8 mouse cellular contexts compared by ENCODE assay signal in genomic region chr7:130762071-130762897, GRCm38 (mm10). TPM values are rescaled to one million over a fixed set of nuclear protein-coding genes. Genes with fewer than 3 reads are reported as not detected.
DNase-seq lines count a peak whose midpoint lies in the region; ATAC-seq and TF ChIP-seq lines count a peak whose summit lies in the region.

No protein-coding gene starts in this region.

- peak overlapping the region; percentile 33; the same call in 1 of the 2 replicates for H3K27ac ChIP-seq in forebrain, embryonic 13.5 days
- H3K27ac ChIP-seq in neural tube, embryonic 15.5 days (replicated peaks): peak overlapping the region; percentile 46; the same call in 1 of the 2 replicates
- no peak overlapping the region for H3K27ac ChIP-seq in thymus, adult 2 months (ENCODE audit: control insufficient read depth, insufficient read depth, low read length)

- DNase-seq in MN1 (ENCODE audit: low spot score): peak; percentile 76
- peak; percentile 66 for DNase-seq in cerebellum, adult 11 months
- DNase-seq in heart, postnatal 14 days: peak; percentile 64 to 78
- peak; percentile 75 to 83 for DNase-seq in kidney, postnatal 4 days
- peak; percentile 58 for DNase-seq in lung, adult 18-20 months
- peak; percentile 63 for DNase-seq in thymus, adult 2 months

- H3K27me3 ChIP-seq in forebrain, embryonic 13.5 days: no peaks in the 10 kb centered on the region
- H3K27me3 ChIP-seq in neural tube, embryonic 15.5 days (replicated peaks): no peaks in the 10 kb centered on the region
- H3K27me3 ChIP-seq in thymus, adult 2 months (ENCODE audit: control insufficient read depth, insufficient read depth, low read length): no peaks in the 10 kb centered on the region

- H3K9me3 ChIP-seq in forebrain, embryonic 13.5 days (replicated peaks): no peaks in the 10 kb centered on the region
- no peaks in the 10 kb centered on the region for H3K9me3 ChIP-seq in neural tube, embryonic 15.5 days (replicated peaks)

- TF ChIP-seq POLR2A in thymus, adult 2 months (IDR thresholded peaks at IDR 0.05; ENCODE audit: control insufficient read depth, extremely low read depth, insufficient read depth, low read length, poor library complexity): no peak

- H3K4me1 ChIP-seq in forebrain, embryonic 13.5 days: peaks cover 4% of the 10 kb centered on the region; the same call in 1 of the 2 replicates
- H3K4me1 ChIP-seq in neural tube, embryonic 15.5 days: peaks cover 3% of the 10 kb centered on the region; the same call in 1 of the 2 replicates
- H3K4me1 ChIP-seq in thymus, adult 2 months (replicated peaks; ENCODE audit: control insufficient read depth, insufficient read depth, low read length): no peaks in the 10 kb centered on the region

- intact Hi-C loops in heart, postnatal 14 days (cut with DNase I): loop anchor here (2.0 to 5.0 kb wide), 2 partner anchors 89 to 230 kb away; no protein-coding TSS in a partner anchor

- 32% methylated on average over 17 of the region's 17 CpGs for WGBS in forebrain, embryonic 13.5 days
- WGBS in neural tube, embryonic 15.5 days: 35% methylated on average over 17 of the region's 17 CpGs
- 46% methylated on average over 17 of the region's 17 CpGs for WGBS in thymus, adult 2 months

- no peak overlapping the region for H3K4me2 ChIP-seq in forebrain, embryonic 13.5 days
- H3K4me2 ChIP-seq in neural tube, embryonic 15.5 days: no peak overlapping the region

- H3K9ac ChIP-seq in forebrain, embryonic 13.5 days: no peak overlapping the region
- H3K9ac ChIP-seq in neural tube, embryonic 15.5 days (replicated peaks): no peak overlapping the region

- peaks cover 77% of the 10 kb centered on the region for H3K36me3 ChIP-seq in forebrain, embryonic 13.5 days (ENCODE audit: poor library complexity, severe bottlenecking)
- H3K36me3 ChIP-seq in neural tube, embryonic 15.5 days: peaks cover 59% of the 10 kb centered on the region
- no peaks in the 10 kb centered on the region for H3K36me3 ChIP-seq in thymus, adult 2 months (ENCODE audit: control insufficient read depth, insufficient read depth, low read length)

- ATAC-seq in forebrain, embryonic 13.5 days: peak; percentile 77
- peak; percentile 75 for ATAC-seq in neural tube, embryonic 15.5 days (ENCODE audit: low FRiP score)

- peak; percentile 56; the same call in 1 of the 2 replicates for TF ChIP-seq CTCF in thymus, adult 2 months (IDR thresholded peaks at IDR 0.05; ENCODE audit: borderline replicate concordance, control insufficient read depth, extremely low read depth, insufficient read depth, low read length, poor library complexity)

- H3K4me3 ChIP-seq in forebrain, embryonic 13.5 days: no peak overlapping the region
- H3K4me3 ChIP-seq in neural tube, embryonic 15.5 days (replicated peaks): no peak overlapping the region
- H3K4me3 ChIP-seq in thymus, adult 2 months (ENCODE audit: control insufficient read depth, insufficient read depth, low read length): no peak overlapping the region

RNA-seq across cellular contexts. Expression of gene Btbd16, which starts 11.6 kb away (rescaled TPM):
- not detected in 2 replicates for polyA plus RNA-seq in forebrain, embryonic 13.5 days (2015; fragmentation: Nextera tagmentation; extraction: Ambion mirVana)
- under 1 TPM in 1 of 2 experiments, not detected in 1; 0.12 TPM for total RNA-seq in heart, postnatal 14 days (2021)
- 0.05 TPM in 1 of 2 replicates, not detected in the other for polyA plus RNA-seq in neural tube, embryonic 15.5 days (2015; fragmentation: Nextera tagmentation; extraction: Ambion mirVana)
- 0.13 and 0.15 TPM in 2 replicates for polyA plus RNA-seq in thymus, adult 2 months (2012; rRNA removed)
